Mouse (Mus musculus) erythroblast, adult 5-6 weeks (primary cell): ENCODE measurements around the gene Zc2hc1c. TPM values are rescaled to one million over a fixed set of nuclear protein-coding genes. Genes with fewer than 3 reads are reported as not detected.

Experiments
- ATAC-seq: replicated peaks from 2 replicates; pipeline ENCODE4 v1.8.0; 2016; ENCODE audit warnings: moderate number of reproducible peaks, mild to moderate bottlenecking, moderate TSS enrichment, inconsistent platforms; ENCODE audit not compliant: poor library complexity, low FRiP score, severe bottlenecking
- total RNA-seq, 2 experiments: library from RNA; stranded (forward) in 1 of 2; stranded (reverse) in 1 of 2; fragments of 150-400 nt in 1 of 2; fragments of 200-764, 138-1000 nt in 1 of 2; gene quantifications; 2 replicates each; pipeline versions ENCODE4 v1.2.3 to v1.2.4; 2015 to 2017; ENCODE audit warnings: low replicate concordance in 2 of 2

The Zc2hc1c gene
- total RNA-seq, 2 experiments from 2014 or later: 0.17 TPM; not detected in 1

- no peak for ATAC-seq
Measured at GRCm38 (mm10) chr12:85308651-85309050, 20.3 kb downstream of the Zc2hc1c start.

GRCm38 (mm10) chr12:85330153-85330552 lies 41.8 kb downstream of the Zc2hc1c start:
- no peak for ATAC-seq

GRCm38 (mm10) chr12:85337567-85338311 lies 49.3 kb downstream of the Zc2hc1c start:
- no peak for ATAC-seq

- peak; percentile 42 for ATAC-seq
Measured at GRCm38 (mm10) chr12:85338815-85339214, 50.4 kb downstream of the Zc2hc1c start.

GRCm38 (mm10) chr12:85339243-85339729 lies 50.9 kb downstream of the Zc2hc1c start, which contains the start of gene Nek9:
Gene Nek9 (minus strand): TSS chr12:85339362.
- ATAC-seq: peak; percentile 95

- ATAC-seq: 0 out of 2 replicates have a peak, but pooled peaks have one; percentile 26
Measured at GRCm38 (mm10) chr12:85339947-85340346, 51.6 kb downstream of the Zc2hc1c start.

GRCm38 (mm10) chr12:85341131-85341530 lies 52.7 kb downstream of the Zc2hc1c start:
- ATAC-seq: no peak

- no peak for ATAC-seq
Measured at GRCm38 (mm10) chr12:85342310-85342709, 53.9 kb downstream of the Zc2hc1c start.

GRCm38 (mm10) chr12:85344252-85344651 lies 55.9 kb downstream of the Zc2hc1c start:
- no peak for ATAC-seq

GRCm38 (mm10) chr12:85345559-85345958 lies 57.2 kb downstream of the Zc2hc1c start:
- no peak for ATAC-seq

GRCm38 (mm10) chr12:85346374-85346773 lies 58.0 kb downstream of the Zc2hc1c start:
- peak; percentile 66 for ATAC-seq

- no peak for ATAC-seq
Measured at GRCm38 (mm10) chr12:85347196-85347595, 58.8 kb downstream of the Zc2hc1c start.

- no peak for ATAC-seq
Measured at GRCm38 (mm10) chr12:85348338-85348737, 59.9 kb downstream of the Zc2hc1c start.

Other genes starting within 250 kb of the Zc2hc1c start
- not detected in 2 replicates for gene Prox2, start 177.8 kb upstream of the Zc2hc1c start, total RNA-seq (2015; ENCODE audit: low replicate concordance)
- gene Prox2, start 177.8 kb upstream of the Zc2hc1c start, total RNA-seq (2017; ENCODE audit: low replicate concordance): 1.3 and 3.1 TPM in 2 replicates
- gene Dlst, start 177.8 kb upstream of the Zc2hc1c start, total RNA-seq (2015; ENCODE audit: low replicate concordance): 21.1 and 53.9 TPM in 2 replicates
- 122 and 210 TPM in 2 replicates for gene Dlst, start 177.8 kb upstream of the Zc2hc1c start, total RNA-seq (2017; ENCODE audit: low replicate concordance)
- gene Rps6kl1, start 137.3 kb upstream of the Zc2hc1c start, total RNA-seq (2015; ENCODE audit: low replicate concordance): not detected in 2 replicates
- not detected in 2 replicates for gene Rps6kl1, start 137.3 kb upstream of the Zc2hc1c start, total RNA-seq (2017; ENCODE audit: low replicate concordance)
- gene Pgf, start 110.8 kb upstream of the Zc2hc1c start, total RNA-seq (2015; ENCODE audit: low replicate concordance): not detected in 2 replicates
- gene Pgf, start 110.8 kb upstream of the Zc2hc1c start, total RNA-seq (2017; ENCODE audit: low replicate concordance): not detected in 2 replicates
- gene Eif2b2, start 69.1 kb upstream of the Zc2hc1c start, total RNA-seq (2015; ENCODE audit: low replicate concordance): 12.1 and 12.5 TPM in 2 replicates
- 9.5 and 14.4 TPM in 2 replicates for gene Eif2b2, start 69.1 kb upstream of the Zc2hc1c start, total RNA-seq (2017; ENCODE audit: low replicate concordance)
- 0.19 and 1.0 TPM in 2 replicates for gene Mlh3, start 18.0 kb upstream of the Zc2hc1c start, total RNA-seq (2015; ENCODE audit: low replicate concordance)
- gene Mlh3, start 18.0 kb upstream of the Zc2hc1c start, total RNA-seq (2017; ENCODE audit: low replicate concordance): 2.2 and 2.6 TPM in 2 replicates
- 7.9 and 26.1 TPM in 2 replicates for gene Acyp1, start 153 bp upstream of the Zc2hc1c start, total RNA-seq (2015; ENCODE audit: low replicate concordance)
- gene Acyp1, start 153 bp upstream of the Zc2hc1c start, total RNA-seq (2017; ENCODE audit: low replicate concordance): 13.6 and 21.0 TPM in 2 replicates
- gene Nek9, start 50.8 kb downstream of the Zc2hc1c start, total RNA-seq (2015; ENCODE audit: low replicate concordance): 5.8 and 11.5 TPM in 2 replicates
- 5.9 and 10.5 TPM in 2 replicates for gene Nek9, start 50.8 kb downstream of the Zc2hc1c start, total RNA-seq (2017; ENCODE audit: low replicate concordance)
- gene Tmed10, start 86.3 kb downstream of the Zc2hc1c start, total RNA-seq (2015; ENCODE audit: low replicate concordance): 79.6 and 96.5 TPM in 2 replicates
- gene Tmed10, start 86.3 kb downstream of the Zc2hc1c start, total RNA-seq (2017; ENCODE audit: low replicate concordance): 29.9 and 45.4 TPM in 2 replicates
- gene Fos, start 185.3 kb downstream of the Zc2hc1c start, total RNA-seq (2015; ENCODE audit: low replicate concordance): 40.3 and 41.9 TPM in 2 replicates
- gene Fos, start 185.3 kb downstream of the Zc2hc1c start, total RNA-seq (2017; ENCODE audit: low replicate concordance): 25.0 and 32.1 TPM in 2 replicates